Mouse (Mus musculus) small intestine, adult 2 months (tissue): ENCODE data around the gene B3galnt2. TPM values are rescaled to one million over a fixed set of nuclear protein-coding genes. Genes with fewer than 3 reads are reported as not detected.
"Not testable (repeated sequence)": the region's sequence is repeated elsewhere in the genome, so short reads cannot be mapped to it uniquely, and the experiment has no call there.

Source experiments
- H3K27ac ChIP-seq: fragments of 200-500 bp; 2 replicates; pipeline ENCODE4 v1.5.1; 2012; ENCODE audit warnings: low read depth, low read length, control low read depth, inconsistent platforms; ENCODE audit not compliant: insufficient read depth
- H3K27me3 ChIP-seq: fragments of 200-500 bp; 2 replicates; pipeline ENCODE4 v1.6.1; 2012; ENCODE audit warnings: mild to moderate bottlenecking, moderate library complexity, low read length, inconsistent platforms; ENCODE audit not compliant: control insufficient read depth, insufficient read depth
- H3K36me3 ChIP-seq: fragments of 200-500 bp; 2 replicates; pipeline ENCODE4 v1.6.1; 2012; ENCODE audit warnings: mild to moderate bottlenecking, low read length, control low read depth, inconsistent platforms; ENCODE audit not compliant: control insufficient read depth, insufficient read depth
- H3K4me1 ChIP-seq: fragments of 200-500 bp; 2 replicates; pipeline ENCODE4 v1.6.1; 2012; ENCODE audit warnings: low read length, inconsistent platforms, mixed read lengths; ENCODE audit not compliant: control insufficient read depth, insufficient read depth, insufficient read length
- H3K4me3 ChIP-seq: fragments of 200-500 bp; 2 replicates; pipeline ENCODE4 v1.5.1; 2012; ENCODE audit warnings: low read depth, mild to moderate bottlenecking, control low read depth, inconsistent platforms, low read length, moderate library complexity
- CTCF ChIP-seq: fragments of 200-500 bp; IDR thresholded peaks from 2 replicates; pipeline ENCODE4 v1.5.1; 2012; ENCODE audit warnings: low read depth, mild to moderate bottlenecking, control low read depth, inconsistent platforms, low read length, moderate library complexity, mixed read lengths; ENCODE audit not compliant: insufficient replicate concordance, insufficient read length; ENCODE audit errors: extremely low read depth
- POLR2A ChIP-seq: fragments of 200-500 bp; IDR thresholded peaks from 2 replicates; pipeline ENCODE4 v1.6.1; 2012; ENCODE audit warnings: low read depth, mild to moderate bottlenecking, control low read depth, inconsistent platforms, low read length, moderate library complexity
- WGBS: fragments of 180-500 bp; shearing (Covaris S2); methylation state at CpG from one replicate; pipeline ENCODE4 v1.1.7; 2018; 5-methylcytosine and 5-hydroxymethylcytosine counted together
- polyA plus RNA-seq: library from polyadenylated mRNA; depleted of rRNA; stranded (reverse); fragments of >200 nt; gene quantifications from 2 replicates; pipeline ENCODE4 v1.2.3, GENCODE M21; 2012

Gene B3galnt2
- polyA plus RNA-seq, 1 experiment: 47.9 TPM

DNA sequence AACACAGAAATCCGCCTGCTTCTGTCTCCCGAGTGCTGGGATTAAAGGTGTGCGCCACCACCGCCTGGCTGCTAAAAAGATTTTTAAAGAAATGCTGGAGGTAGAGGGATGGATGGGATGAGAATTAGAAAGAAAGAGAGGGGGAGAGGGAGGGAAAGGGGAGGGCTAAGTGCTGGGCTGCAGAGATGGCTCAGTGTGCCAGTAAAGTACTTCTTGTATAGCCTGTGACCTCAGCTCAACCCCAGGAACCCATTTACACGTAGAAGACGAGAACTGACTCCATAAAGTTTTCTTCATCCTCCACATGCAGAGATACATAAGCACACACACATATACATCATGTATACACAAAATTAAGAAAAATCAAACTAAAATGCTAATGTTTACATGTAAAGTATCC, 71.3 kb downstream of the B3galnt2 start:
- 92% methylated on average over 6 of the region's 6 CpGs for WGBS
- H3K4me3 ChIP-seq: no peak overlapping the region
- H3K27ac ChIP-seq: no peak overlapping the region
- TF ChIP-seq CTCF (no peak), POLR2A (no peak)
- H3K36me3 ChIP-seq: peaks cover 15% of the 10 kb centered on the region
- H3K27me3 ChIP-seq: no peaks in the 10 kb centered on the region
- H3K4me1 ChIP-seq: no peaks in the 10 kb centered on the region

DNA sequence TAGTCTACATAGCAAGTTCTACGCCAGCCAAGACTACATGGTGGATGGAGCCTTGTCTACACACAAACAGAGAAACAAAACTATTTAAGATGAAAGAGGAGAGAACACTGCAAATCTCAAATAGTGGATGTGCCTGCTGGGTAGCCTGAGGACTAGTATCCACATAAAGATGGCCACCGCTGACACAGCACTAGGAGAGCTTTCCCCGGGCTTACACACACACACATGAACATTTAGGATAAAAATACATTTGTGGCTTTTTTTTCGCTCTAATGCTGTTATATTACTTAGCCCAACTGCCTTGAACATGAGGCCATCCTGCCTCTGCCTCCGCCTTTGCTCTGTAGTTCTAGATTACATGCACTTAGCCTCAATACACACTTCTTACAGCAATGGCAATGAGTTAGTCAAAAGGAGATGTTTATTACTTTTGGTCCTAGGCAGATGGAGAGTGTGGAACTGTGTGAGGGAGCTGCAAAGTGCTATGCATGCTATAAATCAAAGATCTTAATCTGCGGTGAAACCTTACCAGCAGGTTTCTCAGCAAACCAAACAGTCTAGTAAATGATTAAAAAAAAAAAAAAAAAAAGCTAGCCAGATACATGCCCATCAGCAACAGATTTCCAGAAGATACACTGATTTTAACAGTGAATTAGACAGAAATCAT, 72.0 kb downstream of the B3galnt2 start:
- Histone ChIP-seq H3K4me1 (no peaks in the 10 kb centered on the region), H3K4me3 (no peak overlapping the region), H3K27me3 (no peaks in the 10 kb centered on the region), H3K36me3 (peaks cover 15% of the 10 kb centered on the region), H3K27ac (no peak overlapping the region)
- 73% methylated on average over 6 of the region's 6 CpGs for WGBS
- no peak for TF ChIP-seq CTCF

DNA sequence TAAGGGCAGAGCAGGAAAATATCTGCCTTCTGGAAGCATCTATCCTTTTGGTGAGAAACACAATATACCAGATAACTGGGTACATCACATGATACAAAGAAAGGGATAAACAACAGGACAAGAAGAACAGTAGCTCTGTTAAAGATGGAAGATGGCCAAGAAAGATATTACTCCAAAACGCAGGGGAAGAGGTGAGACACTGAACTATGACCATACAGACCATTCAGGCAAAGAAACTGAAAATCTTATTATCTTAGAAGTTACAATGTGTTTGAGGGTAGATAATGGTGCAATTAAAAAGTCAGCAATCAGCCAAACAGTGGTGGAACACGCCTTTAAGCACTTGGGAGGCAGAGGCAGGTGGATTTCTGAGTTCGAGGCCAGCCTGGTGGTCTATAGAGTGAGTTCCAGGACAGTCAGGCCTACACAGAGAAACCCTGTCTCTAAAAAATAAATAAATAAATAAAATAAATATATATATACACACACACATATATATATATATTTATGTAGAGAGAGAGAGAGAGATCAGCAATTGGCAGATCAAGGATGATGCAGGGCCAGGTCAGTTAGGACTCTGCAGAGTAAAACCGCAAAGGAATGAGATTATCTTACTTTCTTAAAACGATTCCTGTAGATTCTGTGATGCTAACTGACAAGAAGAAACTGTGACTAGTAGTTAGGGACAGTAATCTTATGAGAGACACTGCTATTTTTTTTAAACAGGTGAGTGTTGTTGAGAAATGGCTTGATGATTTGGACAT, 79.2 kb downstream of the B3galnt2 start:
- Histone ChIP-seq H3K4me3 (no peak overlapping the region), H3K4me1 (0 out of 2 replicates have a peak, but pooled peaks cover 2% of the 10 kb centered on the region), H3K36me3 (peaks cover 6% of the 10 kb centered on the region), H3K27ac (no peak overlapping the region), H3K27me3 (no peaks in the 10 kb centered on the region)
- no peak for TF ChIP-seq POLR2A
- TF ChIP-seq CTCF: no peak
- WGBS: 54% methylated on average over 5 of the region's 5 CpGs

DNA sequence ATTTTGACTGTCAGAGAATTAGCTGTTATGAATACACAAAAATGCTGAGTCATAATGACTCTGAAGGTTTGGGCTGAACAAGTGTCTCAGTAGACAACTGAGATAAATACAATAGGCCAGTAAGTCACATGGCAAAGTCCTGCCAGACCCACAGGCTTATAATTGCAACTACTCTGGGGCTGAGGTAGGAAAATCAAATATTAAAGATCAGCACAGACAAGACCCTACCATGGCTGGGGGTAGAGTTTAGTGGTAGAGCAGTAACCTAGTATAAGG, 79.7 kb downstream of the B3galnt2 start:
- no peak overlapping the region for H3K27ac ChIP-seq
- H3K4me1 ChIP-seq: peaks cover 7% of the 10 kb centered on the region; the same call in 1 of the 2 replicates

DNA sequence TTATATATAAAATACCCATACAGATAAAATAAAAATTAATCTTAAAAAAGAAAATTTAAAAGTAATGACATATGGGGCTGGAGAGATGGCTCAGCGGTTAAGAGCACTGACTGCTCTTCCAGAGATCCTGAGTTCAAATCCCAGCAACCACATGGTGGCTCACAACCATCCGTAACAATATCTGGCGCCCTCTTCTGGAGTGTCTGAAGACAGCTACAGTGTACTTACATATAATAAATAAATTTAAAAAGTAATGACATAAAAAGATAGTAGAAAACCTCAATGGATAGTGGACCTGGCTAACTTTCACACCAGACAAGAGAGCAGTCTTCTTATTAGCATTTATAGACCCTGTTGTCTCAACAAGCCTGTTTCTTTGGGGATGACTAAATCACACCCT, 81.1 kb downstream of the B3galnt2 start:
- H3K27me3 ChIP-seq, H3K4me1 ChIP-seq, H3K27ac ChIP-seq, H3K4me3 ChIP-seq, H3K36me3 ChIP-seq: not testable (repeated sequence)
- WGBS: 88% methylated on average over 3 of the region's 3 CpGs

More for the DNA sequence above, 79.7 kb downstream of the B3galnt2 start:
- TF ChIP-seq CTCF (no peak), POLR2A (no peak)
- Histone ChIP-seq H3K27me3 (no peaks in the 10 kb centered on the region), H3K4me3 (no peak overlapping the region), H3K36me3 (peaks cover 4% of the 10 kb centered on the region)

DNA sequence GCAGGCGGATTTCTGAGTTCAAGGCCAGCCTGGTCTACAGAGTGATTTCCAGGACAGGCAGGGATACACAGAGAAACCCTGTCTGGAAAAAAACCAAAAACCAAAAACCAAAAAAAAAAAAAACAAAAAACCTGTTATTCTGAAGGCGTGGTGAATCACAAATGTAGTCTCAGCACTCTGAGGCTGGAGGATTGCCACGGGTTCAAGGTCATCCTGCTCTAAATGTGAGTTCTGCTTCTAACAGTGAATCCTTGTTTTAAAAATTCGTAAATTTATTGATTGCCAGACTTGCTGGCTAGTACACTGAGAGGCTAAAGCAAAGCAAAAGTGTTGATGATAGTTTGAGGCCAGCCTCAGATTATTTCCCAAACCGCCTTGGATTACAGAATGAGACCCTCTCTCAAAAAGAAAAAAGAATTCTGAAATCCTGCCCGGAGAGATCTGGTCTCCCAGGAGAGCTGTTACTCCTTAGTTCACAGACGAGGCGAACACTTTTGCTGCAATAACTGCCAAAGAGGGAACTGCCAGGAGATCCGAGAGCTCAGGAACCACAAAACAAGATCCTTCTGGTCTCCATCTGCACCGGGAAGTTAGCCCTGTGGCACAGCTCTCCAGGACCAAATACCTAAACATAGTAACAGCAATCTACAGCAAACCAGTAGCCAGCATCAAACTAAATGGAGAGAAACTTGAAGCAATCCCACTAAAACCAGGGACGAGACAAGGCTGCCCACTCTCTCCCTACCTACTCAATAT, 81.8 kb downstream of the B3galnt2 start:
- H3K27ac ChIP-seq: no peak overlapping the region
- 88% methylated on average over 11 of the region's 11 CpGs for WGBS

DNA sequence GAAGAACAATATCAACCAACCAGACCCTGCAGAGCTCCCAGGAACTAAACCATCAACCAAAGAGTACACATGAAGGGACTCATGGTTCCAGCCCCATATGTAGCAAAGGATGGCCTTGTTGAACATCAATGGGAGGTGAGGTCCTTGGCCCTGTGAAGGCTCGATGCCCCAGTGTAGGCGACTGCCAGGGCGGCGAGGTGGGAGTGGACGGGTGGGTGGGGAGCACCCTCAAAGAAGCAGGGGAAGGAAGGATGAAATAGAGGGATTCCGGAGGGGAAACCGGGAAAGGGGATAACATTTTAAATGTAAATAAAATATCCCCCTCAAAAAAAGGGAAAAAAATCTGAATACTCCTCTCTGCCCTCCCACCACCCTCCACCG, 84.6 kb downstream of the B3galnt2 start:
- Histone ChIP-seq H3K36me3 (no peaks in the 10 kb centered on the region), H3K4me3 (peak overlapping the region; percentile 93), H3K27me3 (no peaks in the 10 kb centered on the region), H3K27ac (no peak overlapping the region), H3K4me1 (peaks cover 7% of the 10 kb centered on the region)
- under 1% methylated on average over 8 of the region's 8 CpGs for WGBS
- TF ChIP-seq POLR2A (no peak), CTCF (no peak)

More for the DNA sequence above, 81.8 kb downstream of the B3galnt2 start:
- H3K36me3 ChIP-seq: peaks cover 4% of the 10 kb centered on the region; the same call in 1 of the 2 replicates
- H3K27me3 ChIP-seq: no peaks in the 10 kb centered on the region
- H3K4me1 ChIP-seq: peaks cover 7% of the 10 kb centered on the region
- no peak overlapping the region for H3K4me3 ChIP-seq
- TF ChIP-seq CTCF (no peak), POLR2A (no peak)
